Mouse (Mus musculus): ENCODE measurements at regions not wholly inside any gene's neighbourhood (a gene's known extent, or its start where the extent isn't known, plus 50 kb on each side); places are given as distances from the start of the nearest gene placed in this dataset.
A peak's percentile ranks its signal among the peaks of the same experiment; 100 is the strongest.
"Not testable (repeated sequence)": the region's sequence is repeated elsewhere in the genome, so short reads cannot be mapped to it uniquely, and the experiment has no call there.

- DNase-seq (ENCODE audit: low spot score), result peak; percentile 44
Observed at GRCm38 (mm10) chr4:44424831-44425704, 124.4 kb downstream of the Melk start.

- DNase-seq (ENCODE audit: low spot score), result peak; percentile 49
Observed at GRCm38 (mm10) chr4:44434593-44434992, 133.9 kb downstream of the Melk start.

DNA sequence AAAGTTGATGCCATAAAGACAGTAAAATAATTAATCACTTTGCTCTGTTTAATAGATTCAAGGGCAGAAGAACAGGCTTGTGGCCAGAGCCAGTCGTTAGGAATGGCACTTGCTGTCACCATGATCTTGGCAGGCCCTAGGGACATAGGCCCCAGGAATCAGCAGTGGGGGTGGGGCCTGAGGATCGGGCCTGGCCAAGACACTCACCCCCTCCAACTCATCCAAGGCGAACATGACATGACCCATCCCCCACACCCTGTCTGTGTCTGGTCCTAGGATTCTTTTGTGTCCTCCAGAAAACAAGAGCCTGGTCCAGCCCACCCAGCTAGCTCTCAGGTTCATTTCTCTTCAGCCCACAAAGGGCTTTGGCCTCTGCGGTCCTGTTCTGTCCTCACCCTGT, 144.8 kb downstream of the Melk start:
- DNase-seq (ENCODE audit: low spot score), result no peak

- DNase-seq (ENCODE audit: low spot score), result no peak
Observed at GRCm38 (mm10) chr4:44450881-44451532, 150.3 kb downstream of the Melk start.

DNA sequence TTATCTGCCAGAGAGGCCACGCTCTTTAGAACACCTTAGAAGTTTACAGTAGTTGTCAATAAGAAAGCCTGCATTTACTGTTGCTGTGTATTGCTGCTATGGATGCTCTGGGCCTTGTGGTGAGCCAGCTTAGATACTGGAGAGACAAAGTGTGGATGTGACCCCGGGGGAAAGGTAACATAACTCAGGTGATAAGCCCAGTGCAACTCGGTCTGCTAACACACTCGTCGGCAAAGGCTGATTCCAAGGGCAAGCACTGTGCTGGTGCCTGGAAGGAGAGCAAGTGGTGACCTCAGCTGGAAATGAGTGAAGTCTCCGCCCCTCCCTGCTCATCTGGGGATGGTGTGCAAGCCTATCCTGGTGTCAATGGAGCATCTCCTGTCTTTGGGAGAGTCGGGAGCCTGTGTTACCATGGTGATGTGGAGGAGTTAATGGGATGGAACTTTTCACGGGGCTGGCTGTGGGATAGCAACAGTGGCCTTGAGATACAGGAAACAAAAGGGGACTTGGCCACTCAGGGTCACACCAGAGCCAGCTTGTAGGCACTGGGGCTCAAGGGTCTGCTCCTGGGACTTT, 151.5 kb downstream of the Melk start:
- no peak for DNase-seq (ENCODE audit: low spot score)

GRCm38 (mm10) chr4:44453552-44453951, 152.9 kb downstream of the Melk start:
- peak; percentile 25 for DNase-seq (ENCODE audit: low spot score)

GRCm38 (mm10) chr4:44455851-44456250, 155.2 kb downstream of the Melk start:
- DNase-seq (ENCODE audit: low spot score), result peak; percentile 46

DNA sequence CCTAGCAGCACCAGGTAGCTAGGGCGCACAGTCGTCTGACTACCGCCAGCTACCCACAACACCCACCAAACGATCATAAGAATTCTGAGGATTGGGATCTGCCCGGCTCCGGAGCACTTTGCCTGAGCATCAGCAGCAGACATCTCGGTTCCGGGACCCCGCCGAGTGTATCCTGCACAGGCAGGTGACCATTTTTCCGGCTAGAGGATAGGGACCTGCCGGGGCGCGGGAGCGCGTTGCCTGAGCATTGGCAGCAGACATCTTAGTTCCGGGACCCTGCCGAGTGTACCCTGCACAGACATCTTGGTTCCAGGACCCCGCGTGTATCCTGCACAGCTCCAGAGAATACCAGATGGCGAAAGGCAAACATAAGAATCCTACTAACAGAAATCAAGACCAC, 172.8 kb downstream of the Melk start:
- not testable (repeated sequence) for DNase-seq (ENCODE audit: low spot score)
